Mouse (Mus musculus) intestine, postnatal 0 days (tissue): ENCODE data around the gene Hvcn1. TPM values are rescaled to one million over a fixed set of nuclear protein-coding genes. Genes with fewer than 3 reads are reported as not detected.

Experiments used
- ATAC-seq: fragments of 200-750 bp; cut with Nextera tagmentation; 2 replicates; pipeline ENCODE4 v1.8.0; 2017; ENCODE audit warnings: mild to moderate bottlenecking, moderate TSS enrichment, moderate library complexity
- H3K27ac ChIP-seq: fragments of 300-500 bp; sonication (generic); 2 replicates; pipeline ENCODE4 v1.5.1; 2014; ENCODE audit warnings: mild to moderate bottlenecking, low read depth, low read length, moderate library complexity
- H3K27me3 ChIP-seq: fragments of 300-500 bp; sonication (generic); replicated peaks from 2 replicates; pipeline ENCODE4 v1.6.1; 2014; ENCODE audit warnings: low read length, mixed read lengths; ENCODE audit not compliant: control insufficient read depth, insufficient read depth
- H3K36me3 ChIP-seq: fragments of 300-500 bp; sonication (generic); 2 replicates; pipeline ENCODE4 v1.6.1; 2014; ENCODE audit warnings: mild to moderate bottlenecking, moderate library complexity; ENCODE audit not compliant: control insufficient read depth, insufficient read depth
- H3K4me1 ChIP-seq: fragments of 300-500 bp; sonication (generic); replicated peaks from 2 replicates; pipeline ENCODE4 v1.6.1; 2014; ENCODE audit warnings: antibody characterized with exemption, low read length, mixed read lengths; ENCODE audit not compliant: control insufficient read depth, insufficient read depth
- H3K4me2 ChIP-seq: fragments of 300-500 bp; sonication (generic); replicated peaks from 2 replicates; pipeline ENCODE4 v1.6.1; 2014; ENCODE audit warnings: low read depth, mild to moderate bottlenecking, moderate library complexity
- H3K4me3 ChIP-seq: fragments of 300-500 bp; sonication (generic); 2 replicates; pipeline ENCODE4 v1.5.1; 2014; ENCODE audit warnings: low read depth, low read length
- H3K9ac ChIP-seq: fragments of 300-500 bp; sonication (generic); 2 replicates; pipeline ENCODE4 v1.6.1; 2014; ENCODE audit warnings: mild to moderate bottlenecking, low read depth, low read length
- H3K9me3 ChIP-seq: fragments of 300-500 bp; sonication (generic); 2 replicates; pipeline ENCODE4 v1.6.1; 2016; ENCODE audit warnings: mixed run types; ENCODE audit not compliant: control insufficient read depth
- CTCF ChIP-seq: sonication (generic); IDR thresholded peaks from 2 replicates; pipeline ENCODE4 v1.5.1; 2016; ENCODE audit warnings: low read depth, mild to moderate bottlenecking, control low read depth, antibody characterized with exemption, moderate library complexity
- WGBS: fragments of 180-500 bp; shearing (Covaris S2); extraction: QIAGEN DNeasy Blood & Tissue Kit; methylation state at CpG from one replicate; pipeline ENCODE4 v1.1.7; 2014; 5-methylcytosine and 5-hydroxymethylcytosine counted together
- polyA plus RNA-seq: library from polyadenylated mRNA; unstranded; fragments of >200 nt; fragmentation: Nextera tagmentation; extraction: Ambion mirVana; gene quantifications from 2 replicates; pipeline ENCODE4 v1.2.1, GENCODE M21; 2015

The Hvcn1 gene
- polyA plus RNA-seq, 1 experiment from 2014 or later = 3.6 TPM

- no peak for ATAC-seq
- H3K9ac ChIP-seq = no peak overlapping the region
- no peak overlapping the region for H3K4me3 ChIP-seq
- no peak overlapping the region for H3K4me2 ChIP-seq
- H3K27me3 ChIP-seq = no peaks in the 10 kb centered on the region
- H3K27ac ChIP-seq = peak overlapping the region; percentile 50; the same call in 1 of the 2 replicates
- H3K36me3 ChIP-seq = 0 out of 2 replicates have a peak, but pooled peaks cover 2% of the 10 kb centered on the region
- no peaks in the 10 kb centered on the region for H3K4me1 ChIP-seq
- TF ChIP-seq CTCF = peak; percentile 29
- WGBS = 48% methylated on average over 9 of the region's 9 CpGs
- no peaks in the 10 kb centered on the region for H3K9me3 ChIP-seq
Observed at GRCm38 (mm10) chr5:122235196-122235836, 28.7 kb downstream of the Hvcn1 start.

GRCm38 (mm10) chr5:122237200-122237599 is 30.6 kb downstream of the Hvcn1 start:
- no peaks in the 10 kb centered on the region for H3K4me1 ChIP-seq
- no peak overlapping the region for H3K4me3 ChIP-seq
- no peak for ATAC-seq
- no peak for TF ChIP-seq CTCF
- H3K4me2 ChIP-seq = no peak overlapping the region
- H3K9me3 ChIP-seq = no peaks in the 10 kb centered on the region
- 69% methylated on average over 5 of the region's 5 CpGs for WGBS
- no peak overlapping the region for H3K27ac ChIP-seq
- H3K9ac ChIP-seq = no peak overlapping the region
- no peaks in the 10 kb centered on the region for H3K27me3 ChIP-seq
- H3K36me3 ChIP-seq = 0 out of 2 replicates have a peak, but pooled peaks cover 14% of the 10 kb centered on the region

GRCm38 (mm10) chr5:122239618-122240017 is 33.0 kb downstream of the Hvcn1 start:
- Histone ChIP-seq H3K27ac (no peak overlapping the region), H3K4me1 (no peaks in the 10 kb centered on the region), H3K9ac (no peak overlapping the region), H3K36me3 (0 out of 2 replicates have a peak, but pooled peaks cover 14% of the 10 kb centered on the region), H3K9me3 (no peaks in the 10 kb centered on the region), H3K4me3 (no peak overlapping the region), H3K27me3 (no peaks in the 10 kb centered on the region), H3K4me2 (no peak overlapping the region)
- WGBS = 84% methylated on average over 7 of the region's 7 CpGs
- no peak for TF ChIP-seq CTCF
- ATAC-seq = no peak

GRCm38 (mm10) chr5:122240521-122240920 is 33.9 kb downstream of the Hvcn1 start:
- Histone ChIP-seq H3K4me3 (no peak overlapping the region), H3K4me2 (no peak overlapping the region), H3K4me1 (no peaks in the 10 kb centered on the region), H3K9ac (no peak overlapping the region), H3K27me3 (no peaks in the 10 kb centered on the region), H3K27ac (no peak overlapping the region), H3K36me3 (0 out of 2 replicates have a peak, but pooled peaks cover 14% of the 10 kb centered on the region), H3K9me3 (no peaks in the 10 kb centered on the region)
- no peak for ATAC-seq
- no peak for TF ChIP-seq CTCF
- 89% methylated on average over 11 of the region's 11 CpGs for WGBS

GRCm38 (mm10) chr5:122240989-122241388 is 34.4 kb downstream of the Hvcn1 start:
- ATAC-seq = no peak
- H3K4me1 ChIP-seq = no peaks in the 10 kb centered on the region
- no peak overlapping the region for H3K4me2 ChIP-seq
- 0 out of 2 replicates have a peak, but pooled peaks cover 14% of the 10 kb centered on the region for H3K36me3 ChIP-seq
- 81% methylated on average over 1 of the region's 1 CpGs for WGBS
- H3K9me3 ChIP-seq = no peaks in the 10 kb centered on the region
- no peak overlapping the region for H3K9ac ChIP-seq
- TF ChIP-seq CTCF = no peak
- H3K27ac ChIP-seq = no peak overlapping the region
- no peak overlapping the region for H3K4me3 ChIP-seq
- no peaks in the 10 kb centered on the region for H3K27me3 ChIP-seq

GRCm38 (mm10) chr5:122242521-122243123 is 36.0 kb downstream of the Hvcn1 start:
- H3K9ac ChIP-seq = no peak overlapping the region
- H3K4me3 ChIP-seq = no peak overlapping the region
- no peaks in the 10 kb centered on the region for H3K4me1 ChIP-seq
- ATAC-seq = no peak
- no peak for TF ChIP-seq CTCF
- peaks cover 19% of the 10 kb centered on the region; the same call in 1 of the 2 replicates for H3K36me3 ChIP-seq
- H3K27ac ChIP-seq = no peak overlapping the region
- WGBS = 88% methylated on average over 6 of the region's 6 CpGs
- no peak overlapping the region for H3K4me2 ChIP-seq
- no peaks in the 10 kb centered on the region for H3K9me3 ChIP-seq
- no peaks in the 10 kb centered on the region for H3K27me3 ChIP-seq
